Mouse (Mus musculus) intestine, postnatal 0 days (tissue): ENCODE data around the gene Wasl. TPM values are rescaled to one million over a fixed set of nuclear protein-coding genes. Genes with fewer than 3 reads are reported as not detected.

ENCODE experiments used
- ATAC-seq: fragments of 200-750 bp; cut with Nextera tagmentation; 2 replicates; pipeline ENCODE4 v1.8.0; 2017; ENCODE audit warnings: mild to moderate bottlenecking, moderate TSS enrichment, moderate library complexity
- H3K27ac ChIP-seq: fragments of 300-500 bp; sonication (generic); 2 replicates; pipeline ENCODE4 v1.5.1; 2014; ENCODE audit warnings: mild to moderate bottlenecking, low read depth, low read length, moderate library complexity
- H3K27me3 ChIP-seq: fragments of 300-500 bp; sonication (generic); replicated peaks from 2 replicates; pipeline ENCODE4 v1.6.1; 2014; ENCODE audit warnings: low read length, mixed read lengths; ENCODE audit not compliant: control insufficient read depth, insufficient read depth
- H3K36me3 ChIP-seq: fragments of 300-500 bp; sonication (generic); 2 replicates; pipeline ENCODE4 v1.6.1; 2014; ENCODE audit warnings: mild to moderate bottlenecking, moderate library complexity; ENCODE audit not compliant: control insufficient read depth, insufficient read depth
- H3K4me1 ChIP-seq: fragments of 300-500 bp; sonication (generic); replicated peaks from 2 replicates; pipeline ENCODE4 v1.6.1; 2014; ENCODE audit warnings: antibody characterized with exemption, low read length, mixed read lengths; ENCODE audit not compliant: control insufficient read depth, insufficient read depth
- H3K4me2 ChIP-seq: fragments of 300-500 bp; sonication (generic); replicated peaks from 2 replicates; pipeline ENCODE4 v1.6.1; 2014; ENCODE audit warnings: low read depth, mild to moderate bottlenecking, moderate library complexity
- H3K4me3 ChIP-seq: fragments of 300-500 bp; sonication (generic); 2 replicates; pipeline ENCODE4 v1.5.1; 2014; ENCODE audit warnings: low read depth, low read length
- H3K9ac ChIP-seq: fragments of 300-500 bp; sonication (generic); 2 replicates; pipeline ENCODE4 v1.6.1; 2014; ENCODE audit warnings: mild to moderate bottlenecking, low read depth, low read length
- H3K9me3 ChIP-seq: fragments of 300-500 bp; sonication (generic); 2 replicates; pipeline ENCODE4 v1.6.1; 2016; ENCODE audit warnings: mixed run types; ENCODE audit not compliant: control insufficient read depth
- CTCF ChIP-seq: sonication (generic); IDR thresholded peaks from 2 replicates; pipeline ENCODE4 v1.5.1; 2016; ENCODE audit warnings: low read depth, mild to moderate bottlenecking, control low read depth, antibody characterized with exemption, moderate library complexity
- WGBS: fragments of 180-500 bp; shearing (Covaris S2); extraction: QIAGEN DNeasy Blood & Tissue Kit; methylation state at CpG from one replicate; pipeline ENCODE4 v1.1.7; 2014; 5-methylcytosine and 5-hydroxymethylcytosine counted together
- polyA plus RNA-seq: library from polyadenylated mRNA; unstranded; fragments of >200 nt; fragmentation: Nextera tagmentation; extraction: Ambion mirVana; gene quantifications from 2 replicates; pipeline ENCODE4 v1.2.1, GENCODE M21; 2015

The Wasl gene
- polyA plus RNA-seq, 1 experiment from 2014 or later: 103 TPM

DNA sequence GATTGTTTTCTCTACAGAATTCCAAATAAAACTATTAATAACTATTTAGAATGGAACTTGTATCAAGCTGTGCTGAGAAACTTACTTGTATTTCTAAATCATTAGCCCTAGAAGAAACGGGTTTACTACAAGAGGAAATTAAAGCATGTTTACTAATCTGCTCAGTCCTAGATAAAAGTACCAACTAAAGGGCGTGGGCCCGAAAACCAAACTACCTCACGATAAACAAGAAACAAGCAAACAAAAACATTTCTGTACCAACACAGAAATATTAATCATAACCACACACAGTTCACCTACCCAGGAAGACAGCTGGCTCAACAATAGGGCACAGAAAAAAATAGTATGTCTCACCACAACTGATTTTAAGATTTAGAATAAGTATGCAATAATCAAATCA lies 16.4 kb downstream of the Wasl start:
- Histone ChIP-seq H3K36me3 (peaks cover 4% of the 10 kb centered on the region; the same call in 1 of the 2 replicates), H3K27me3 (no peaks in the 10 kb centered on the region), H3K27ac (no peak overlapping the region), H3K9me3 (no peaks in the 10 kb centered on the region), H3K4me1 (no peaks in the 10 kb centered on the region), H3K9ac (no peak overlapping the region), H3K4me2 (no peak overlapping the region), H3K4me3 (no peak overlapping the region)
- 77% methylated on average over 4 of the region's 4 CpGs for WGBS
- ATAC-seq: no peak
- no peak for TF ChIP-seq CTCF

- Histone ChIP-seq H3K27ac (no peak overlapping the region), H3K4me3 (no peak overlapping the region), H3K4me1 (no peaks in the 10 kb centered on the region), H3K36me3 (peaks cover 4% of the 10 kb centered on the region; the same call in 1 of the 2 replicates), H3K27me3 (no peaks in the 10 kb centered on the region), H3K9me3 (no peaks in the 10 kb centered on the region), H3K9ac (no peak overlapping the region), H3K4me2 (no peak overlapping the region)
- WGBS: 68% methylated on average over 4 of the region's 4 CpGs
- ATAC-seq: no peak
- no peak for TF ChIP-seq CTCF
Measured at GRCm38 (mm10) chr6:24647103-24647691, 17.6 kb downstream of the Wasl start.

DNA sequence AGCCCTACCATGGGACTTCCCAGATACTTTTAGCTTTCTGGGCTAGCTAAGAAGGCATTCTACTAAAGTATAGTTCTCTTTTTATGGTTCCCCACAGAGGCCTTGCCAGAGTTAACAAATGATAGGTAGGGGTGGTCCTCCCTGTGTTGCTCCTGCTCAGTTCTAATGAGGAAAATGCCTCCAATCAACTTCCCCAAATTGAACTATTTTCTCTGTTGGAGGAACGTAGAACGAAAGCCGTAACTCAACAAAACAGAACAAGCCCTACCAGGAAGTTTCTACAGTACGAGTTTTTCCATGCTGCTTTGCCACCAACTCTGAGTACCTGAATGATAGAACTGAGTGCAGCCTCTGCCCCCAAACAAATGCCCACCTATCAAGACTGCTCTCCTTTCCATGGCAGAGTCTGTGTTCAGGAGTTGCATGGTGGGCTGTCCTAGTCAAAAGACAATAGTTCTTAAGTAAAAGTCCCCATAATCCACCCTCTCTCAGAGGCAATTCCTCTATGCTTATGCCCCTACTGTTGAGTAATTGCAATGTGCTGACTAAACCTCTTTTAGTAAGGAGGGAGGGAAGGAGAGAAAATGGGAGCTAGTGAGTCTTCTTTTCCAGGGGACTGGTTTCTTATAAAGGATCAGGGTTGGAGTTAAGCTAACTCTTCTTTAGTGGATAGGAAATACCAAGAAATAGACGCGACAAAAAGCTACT lies 19.3 kb downstream of the Wasl start:
- TF ChIP-seq CTCF: no peak

GRCm38 (mm10) chr6:24642960-24643359 lies 21.8 kb downstream of the Wasl start:
- Histone ChIP-seq H3K4me3 (no peak overlapping the region), H3K9me3 (no peaks in the 10 kb centered on the region), H3K4me1 (no peaks in the 10 kb centered on the region), H3K36me3 (peaks cover 4% of the 10 kb centered on the region; the same call in 1 of the 2 replicates), H3K27ac (no peak overlapping the region), H3K9ac (no peak overlapping the region), H3K27me3 (no peaks in the 10 kb centered on the region), H3K4me2 (no peak overlapping the region)
- WGBS: 87% methylated on average over 3 of the region's 3 CpGs
- ATAC-seq: no peak
- no peak for TF ChIP-seq CTCF

More for the DNA sequence above, 19.3 kb downstream of the Wasl start:
- H3K27ac ChIP-seq: no peak overlapping the region
- no peak overlapping the region for H3K4me3 ChIP-seq
- H3K9ac ChIP-seq: no peak overlapping the region
- H3K4me1 ChIP-seq: no peaks in the 10 kb centered on the region
- 88% methylated on average over 6 of the region's 6 CpGs for WGBS
- no peak overlapping the region for H3K4me2 ChIP-seq
- H3K9me3 ChIP-seq: no peaks in the 10 kb centered on the region
- H3K27me3 ChIP-seq: no peaks in the 10 kb centered on the region
- peaks cover 4% of the 10 kb centered on the region; the same call in 1 of the 2 replicates for H3K36me3 ChIP-seq
- no peak for ATAC-seq

DNA sequence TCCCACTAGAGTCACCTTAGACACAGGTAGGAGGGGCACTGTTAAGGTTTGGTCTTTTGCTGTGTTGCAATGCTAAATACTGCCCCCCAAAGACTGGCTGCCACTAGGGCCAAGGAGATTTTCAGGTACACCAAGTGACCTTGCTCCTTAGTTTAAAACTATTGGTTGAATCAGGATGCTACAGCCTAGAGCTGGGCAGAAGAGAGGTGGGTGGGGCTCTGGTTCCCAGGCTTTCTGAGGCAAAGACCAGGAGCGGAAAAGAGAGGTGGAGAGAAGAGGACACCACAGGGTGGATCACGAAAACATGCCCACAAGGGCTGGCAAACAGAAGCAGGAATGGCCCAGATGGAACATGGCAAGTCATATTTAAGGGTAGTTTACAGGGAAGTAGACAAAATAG lies 22.6 kb downstream of the Wasl start:
- ATAC-seq: no peak
- Histone ChIP-seq H3K4me2 (no peak overlapping the region), H3K9me3 (no peaks in the 10 kb centered on the region), H3K36me3 (peaks cover 4% of the 10 kb centered on the region; the same call in 1 of the 2 replicates), H3K9ac (no peak overlapping the region), H3K27ac (no peak overlapping the region), H3K4me3 (no peak overlapping the region), H3K4me1 (no peaks in the 10 kb centered on the region), H3K27me3 (no peaks in the 10 kb centered on the region)
- 87% methylated on average over 2 of the region's 2 CpGs for WGBS
- TF ChIP-seq CTCF: no peak

GRCm38 (mm10) chr6:24641286-24641685 lies 23.5 kb downstream of the Wasl start:
- WGBS: 85% methylated on average over 4 of the region's 4 CpGs
- Histone ChIP-seq H3K27me3 (no peaks in the 10 kb centered on the region), H3K4me3 (no peak overlapping the region), H3K9ac (no peak overlapping the region), H3K27ac (no peak overlapping the region), H3K9me3 (no peaks in the 10 kb centered on the region), H3K4me1 (no peaks in the 10 kb centered on the region), H3K4me2 (no peak overlapping the region), H3K36me3 (peaks cover 4% of the 10 kb centered on the region; the same call in 1 of the 2 replicates)
- no peak for ATAC-seq
- TF ChIP-seq CTCF: no peak
